In the genomic region with DNA sequence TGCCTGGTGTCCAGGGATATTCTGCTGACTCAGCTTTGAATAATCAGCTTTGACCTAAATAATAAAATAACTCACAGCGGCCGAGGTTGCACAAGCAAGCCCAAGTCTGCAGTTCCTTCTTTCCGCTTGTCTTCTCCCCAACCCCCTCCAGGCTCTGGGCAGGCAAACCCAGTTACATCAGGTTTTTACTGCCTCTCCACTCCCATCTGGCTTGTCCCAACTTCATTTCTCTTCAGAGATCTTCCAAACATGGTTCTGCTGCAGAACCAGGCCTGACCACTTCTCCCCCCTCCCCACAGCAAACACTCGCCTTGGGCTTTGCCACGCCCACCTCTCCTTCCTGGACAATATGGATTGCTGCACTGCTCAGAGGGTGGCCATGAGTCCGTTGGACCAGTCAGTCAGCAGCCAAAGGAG, we compare ENCODE assay signal across 7 mouse cellular contexts. TPM values are rescaled to one million over a fixed set of nuclear protein-coding genes. Genes with fewer than 3 reads are reported as not detected.
A peak's percentile ranks its signal among the peaks of the same experiment; 100 is the strongest.
DNase-seq lines count a peak whose midpoint lies in the region; ATAC-seq lines count a peak whose summit lies in the region.

No protein-coding gene starts in this region.

- H3K9me3 ChIP-seq in hindbrain, embryonic 14.5 days (ENCODE audit: control insufficient read depth, low read length), result no peaks in the 10 kb centered on the region
- no peaks in the 10 kb centered on the region for H3K9me3 ChIP-seq in liver, embryonic 15.5 days (replicated peaks)

- H3K4me3 ChIP-seq in hindbrain, embryonic 14.5 days (replicated peaks; ENCODE audit: low read length), result no peak overlapping the region
- H3K4me3 ChIP-seq in liver, embryonic 15.5 days (replicated peaks), result no peak overlapping the region

- WGBS in hindbrain, embryonic 14.5 days, result 24% methylated on average over 6 of the region's 6 CpGs
- 13% methylated on average over 6 of the region's 6 CpGs for WGBS in liver, embryonic 15.5 days (ENCODE audit: insufficient replicate concordance)

- H3K27me3 ChIP-seq in hindbrain, embryonic 14.5 days (ENCODE audit: control insufficient read depth, insufficient read depth, low read length), result no peaks in the 10 kb centered on the region
- no peaks in the 10 kb centered on the region for H3K27me3 ChIP-seq in liver, embryonic 15.5 days

- peak; percentile 31 to 71 for DNase-seq in urinary bladder, adult 18-20 months (ENCODE audit: low spot score in 2 of 2)
- no peak for DNase-seq in urinary bladder, postnatal 10 days (ENCODE audit: low spot score)
- DNase-seq in embryo, embryonic 9.5 days (ENCODE audit: extremely low spot score), result peak; percentile 18
- peak; percentile 34 for DNase-seq in hindbrain, embryonic 14.5 days (ENCODE audit: low spot score)
- peak; percentile 20 for DNase-seq in neural tube, embryonic 10.5 days (ENCODE audit: extremely low spot score, low spot score)

- no peak overlapping the region for H3K4me2 ChIP-seq in hindbrain, embryonic 14.5 days (replicated peaks)
- H3K4me2 ChIP-seq in liver, embryonic 15.5 days, result no peak overlapping the region

- ATAC-seq in hindbrain, embryonic 14.5 days (ENCODE audit: low FRiP score), result no peak
- no peak for ATAC-seq in liver, embryonic 15.5 days (ENCODE audit: insufficient read depth)
- no peak for ATAC-seq in inflammation-experienced regulatory T-cells, adult 6 months

- H3K36me3 ChIP-seq in hindbrain, embryonic 14.5 days (replicated peaks; ENCODE audit: control insufficient read depth, insufficient read depth), result no peaks in the 10 kb centered on the region
- H3K36me3 ChIP-seq in liver, embryonic 15.5 days (replicated peaks), result no peaks in the 10 kb centered on the region

- peak overlapping the region; percentile 62 for H3K27ac ChIP-seq in hindbrain, embryonic 14.5 days
- H3K27ac ChIP-seq in liver, embryonic 15.5 days (replicated peaks), result peak overlapping the region; percentile 51; the same call in 1 of the 2 replicates

- peaks cover 9% of the 10 kb centered on the region for H3K4me1 ChIP-seq in hindbrain, embryonic 14.5 days (replicated peaks; ENCODE audit: control insufficient read depth, insufficient read depth, low read length)
- no peaks in the 10 kb centered on the region; the same call in 1 of the 2 replicates for H3K4me1 ChIP-seq in liver, embryonic 15.5 days (replicated peaks)

- no peak overlapping the region for H3K9ac ChIP-seq in hindbrain, embryonic 14.5 days
- no peak overlapping the region for H3K9ac ChIP-seq in liver, embryonic 15.5 days

RNA-seq across cellular contexts. Expression of a gene that starts 27.1 kb away (rescaled TPM):
- 9.8 and 10.7 TPM in 2 replicates for polyA plus RNA-seq in hindbrain, embryonic 14.5 days (2014; fragmentation: Nextera tagmentation; extraction: Ambion mirVana)
- polyA plus RNA-seq in liver, embryonic 15.5 days (2015; fragmentation: Nextera tagmentation; extraction: Ambion mirVana), result 3.0 and 3.5 TPM in 2 replicates
- polyA plus RNA-seq in inflammation-experienced regulatory T-cells, adult 6 months (2017; shearing (Covaris generic)), result under 1 TPM in 2 of 3 experiments, not detected in 1; 0.20 to 0.29 TPM

RNA-seq across cellular contexts. Expression of a gene that starts 42.6 kb away (rescaled TPM):
- not detected in 2 replicates for polyA plus RNA-seq in hindbrain, embryonic 14.5 days (2014; fragmentation: Nextera tagmentation; extraction: Ambion mirVana)
- polyA plus RNA-seq in liver, embryonic 15.5 days (2015; fragmentation: Nextera tagmentation; extraction: Ambion mirVana), result 10.6 and 12.6 TPM in 2 replicates
- polyA plus RNA-seq in inflammation-experienced regulatory T-cells, adult 6 months (2017; shearing (Covaris generic)), result not detected

RNA-seq across cellular contexts. Expression of a gene that starts 56.0 kb away (rescaled TPM):
- 0.21 and 0.29 TPM in 2 replicates for polyA plus RNA-seq in hindbrain, embryonic 14.5 days (2014; fragmentation: Nextera tagmentation; extraction: Ambion mirVana)
- polyA plus RNA-seq in liver, embryonic 15.5 days (2015; fragmentation: Nextera tagmentation; extraction: Ambion mirVana), result 0.05 TPM in 1 of 2 replicates, not detected in the other
- under 1 TPM in 2 of 3 experiments, not detected in 1; 0.28 to 0.40 TPM for polyA plus RNA-seq in inflammation-experienced regulatory T-cells, adult 6 months (2017; shearing (Covaris generic))

RNA-seq across cellular contexts. Expression of a gene that starts 59.3 kb away (rescaled TPM):
- not detected in 2 replicates for polyA plus RNA-seq in hindbrain, embryonic 14.5 days (2014; fragmentation: Nextera tagmentation; extraction: Ambion mirVana)
- not detected in 2 replicates for polyA plus RNA-seq in liver, embryonic 15.5 days (2015; fragmentation: Nextera tagmentation; extraction: Ambion mirVana)
- not detected for polyA plus RNA-seq in inflammation-experienced regulatory T-cells, adult 6 months (2017; shearing (Covaris generic))

Comparison
In these comparisons a context has a peak if more than half of its experiments do, and no peak if none do; other contexts are left out.
1. RNA of a gene that starts 42.6 kb away (polyA plus RNA-seq): 10.6 to 12.6 TPM in liver, embryonic 15.5 days; not detected in hindbrain, embryonic 14.5 days and not detected in inflammation-experienced regulatory T-cells, adult 6 months; every median in the first group is over 10 times any median in the second.